Mouse (Mus musculus): ENCODE data around the gene Tekt4.

Gene Tekt4

GRCm38 (mm10) chr17:25454272-25454671 lies at the start of gene Tekt4:
Gene Tekt4, plus strand, starts transcription at chr17:25454615.
- DNase-seq, result no peak

GRCm38 (mm10) chr17:25405224-25405895 lies 49.1 kb upstream of the Tekt4 start:
- no peak for DNase-seq

- no peak for DNase-seq
Observed at GRCm38 (mm10) chr17:25406011-25406441, 48.4 kb upstream of the Tekt4 start.

- DNase-seq, result no peak
Observed at GRCm38 (mm10) chr17:25407352-25407751, 47.1 kb upstream of the Tekt4 start.

- no peak for DNase-seq
Observed at GRCm38 (mm10) chr17:25408302-25408999, 46.0 kb upstream of the Tekt4 start.

GRCm38 (mm10) chr17:25409621-25410020 lies 44.8 kb upstream of the Tekt4 start:
- no peak for DNase-seq

- no peak for DNase-seq
Observed at GRCm38 (mm10) chr17:25410180-25410579, 44.2 kb upstream of the Tekt4 start.

GRCm38 (mm10) chr17:25410786-25411185 lies 43.6 kb upstream of the Tekt4 start:
- no peak for DNase-seq

GRCm38 (mm10) chr17:25411251-25411650 lies 43.2 kb upstream of the Tekt4 start:
- DNase-seq, result no peak

- no peak for DNase-seq
Observed at GRCm38 (mm10) chr17:25414209-25414608, 40.2 kb upstream of the Tekt4 start.

- no peak for DNase-seq
Observed at GRCm38 (mm10) chr17:25414917-25415316, 39.5 kb upstream of the Tekt4 start.

- DNase-seq, result no peak
Observed at GRCm38 (mm10) chr17:25415421-25415913, 38.9 kb upstream of the Tekt4 start.

GRCm38 (mm10) chr17:25416219-25416618 lies 38.2 kb upstream of the Tekt4 start:
- no peak for DNase-seq

- no peak for DNase-seq
Observed at GRCm38 (mm10) chr17:25417990-25418389, 36.4 kb upstream of the Tekt4 start.

- no peak for DNase-seq
Observed at GRCm38 (mm10) chr17:25418926-25419325, 35.5 kb upstream of the Tekt4 start.

GRCm38 (mm10) chr17:25420998-25421397 lies 33.4 kb upstream of the Tekt4 start:
- DNase-seq, result no peak

- DNase-seq, result no peak
Observed at GRCm38 (mm10) chr17:25424526-25425080, 29.8 kb upstream of the Tekt4 start.

- DNase-seq, result no peak
Observed at GRCm38 (mm10) chr17:25425996-25426395, 28.4 kb upstream of the Tekt4 start.

- DNase-seq, result peak; percentile 18
Observed at GRCm38 (mm10) chr17:25427441-25427840, 27.0 kb upstream of the Tekt4 start.

GRCm38 (mm10) chr17:25429240-25429639 lies 25.2 kb upstream of the Tekt4 start:
- DNase-seq, result no peak

- no peak for DNase-seq
Observed at GRCm38 (mm10) chr17:25429886-25430285, 24.5 kb upstream of the Tekt4 start.

- no peak for DNase-seq
Observed at GRCm38 (mm10) chr17:25430534-25430933, 23.9 kb upstream of the Tekt4 start.

- DNase-seq, result no peak
Observed at GRCm38 (mm10) chr17:25432433-25433181, 21.8 kb upstream of the Tekt4 start.
